Mouse (Mus musculus): ENCODE data around the gene Etnk2. TPM values are rescaled to one million over a fixed set of nuclear protein-coding genes. Genes with fewer than 3 reads are reported as not detected.
"Not testable (repeated sequence)": the region's sequence is repeated elsewhere in the genome, so short reads cannot be mapped to it uniquely, and the experiment has no call there.

The Etnk2 gene
- polyA plus RNA-seq, 1 experiment from 2014 or later, result 20.3 TPM

DNA sequence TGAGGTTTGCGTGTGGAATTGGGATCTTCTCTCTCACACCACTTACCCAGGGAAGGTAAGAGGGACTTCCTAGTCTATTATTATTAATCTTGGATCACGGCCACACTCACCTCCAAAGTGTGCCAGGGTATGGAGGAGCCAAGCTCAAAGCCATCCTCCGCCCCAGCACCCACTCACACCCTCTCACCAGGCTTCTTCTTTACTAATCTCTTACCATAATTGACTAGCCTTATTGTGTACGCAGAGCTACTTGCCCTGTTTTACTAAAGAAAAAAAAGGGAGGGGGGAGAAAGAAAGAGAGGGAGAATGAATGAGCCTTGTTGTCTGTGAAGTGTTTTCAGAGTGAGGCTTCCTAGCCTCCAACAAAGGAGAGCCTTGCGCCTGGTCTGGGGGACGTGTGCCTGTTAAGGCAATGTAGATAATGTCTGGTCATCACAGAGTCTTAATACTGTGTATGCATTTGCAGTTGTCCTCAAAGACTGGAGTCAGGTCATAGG is 35.0 kb upstream of the Etnk2 start:
- Histone ChIP-seq H3K9ac (ENCODE audit: low read depth, low read length) (no peak overlapping the region), H3K27me3 (ENCODE audit: control insufficient read depth, insufficient read depth, low read depth, low read length) (peaks cover 23% of the 10 kb centered on the region), H3K4me2 (ENCODE audit: low read depth, low read length) (no peak overlapping the region), H3K4me3 (ENCODE audit: low read depth, low read length) (no peak overlapping the region), H3K36me3 (ENCODE audit: control insufficient read depth, insufficient read depth) (no peaks in the 10 kb centered on the region), H3K9me3 (replicated peaks; ENCODE audit: control insufficient read depth, low read length) (no peaks in the 10 kb centered on the region), H3K4me1 (ENCODE audit: control insufficient read depth, low read depth, low read length) (no peaks in the 10 kb centered on the region), H3K27ac (ENCODE audit: low read length) (no peak overlapping the region)
- 69% methylated on average over 6 of the region's 6 CpGs for WGBS (ENCODE audit: insufficient replicate concordance)
- ATAC-seq (ENCODE audit: low read depth), result no peak

GRCm38 (mm10) chr1:133328896-133329637 is 34.3 kb upstream of the Etnk2 start:
- Histone ChIP-seq H3K9ac (ENCODE audit: low read depth, low read length) (no peak overlapping the region), H3K27me3 (ENCODE audit: control insufficient read depth, insufficient read depth, low read depth, low read length) (peaks cover 23% of the 10 kb centered on the region)
- ATAC-seq (ENCODE audit: low read depth), result peak; percentile 19; the same call in 1 of the 2 replicates

GRCm38 (mm10) chr1:133329638-133329964 is 33.8 kb upstream of the Etnk2 start:
- peak overlapping the region; percentile 42 for H3K4me2 ChIP-seq (ENCODE audit: low read depth, low read length)
- peak overlapping the region; percentile 25; the same call in 1 of the 2 replicates for H3K4me3 ChIP-seq (ENCODE audit: low read depth, low read length)
- H3K36me3 ChIP-seq (ENCODE audit: control insufficient read depth, insufficient read depth), result no peaks in the 10 kb centered on the region
- no peak overlapping the region for H3K27ac ChIP-seq (ENCODE audit: low read length)
- H3K9ac ChIP-seq (ENCODE audit: low read depth, low read length), result no peak overlapping the region
- H3K27me3 ChIP-seq (ENCODE audit: control insufficient read depth, insufficient read depth, low read depth, low read length), result peaks cover 23% of the 10 kb centered on the region
- no peaks in the 10 kb centered on the region for H3K9me3 ChIP-seq (replicated peaks; ENCODE audit: control insufficient read depth, low read length)
- WGBS (ENCODE audit: insufficient replicate concordance), result 18% methylated on average over 7 of the region's 7 CpGs
- ATAC-seq (ENCODE audit: low read depth), result no peak
- no peaks in the 10 kb centered on the region for H3K4me1 ChIP-seq (ENCODE audit: control insufficient read depth, low read depth, low read length)

More at GRCm38 (mm10) chr1:133328896-133329637, 34.3 kb upstream of the Etnk2 start:
- Histone ChIP-seq H3K9me3 (replicated peaks; ENCODE audit: control insufficient read depth, low read length) (no peaks in the 10 kb centered on the region), H3K4me1 (ENCODE audit: control insufficient read depth, low read depth, low read length) (no peaks in the 10 kb centered on the region), H3K4me2 (ENCODE audit: low read depth, low read length) (peak overlapping the region; percentile 42), H3K36me3 (ENCODE audit: control insufficient read depth, insufficient read depth) (no peaks in the 10 kb centered on the region), H3K4me3 (ENCODE audit: low read depth, low read length) (peak overlapping the region; percentile 25; the same call in 1 of the 2 replicates), H3K27ac (ENCODE audit: low read length) (no peak overlapping the region)
- 10% methylated on average over 34 of the region's 34 CpGs for WGBS (ENCODE audit: insufficient replicate concordance)

DNA sequence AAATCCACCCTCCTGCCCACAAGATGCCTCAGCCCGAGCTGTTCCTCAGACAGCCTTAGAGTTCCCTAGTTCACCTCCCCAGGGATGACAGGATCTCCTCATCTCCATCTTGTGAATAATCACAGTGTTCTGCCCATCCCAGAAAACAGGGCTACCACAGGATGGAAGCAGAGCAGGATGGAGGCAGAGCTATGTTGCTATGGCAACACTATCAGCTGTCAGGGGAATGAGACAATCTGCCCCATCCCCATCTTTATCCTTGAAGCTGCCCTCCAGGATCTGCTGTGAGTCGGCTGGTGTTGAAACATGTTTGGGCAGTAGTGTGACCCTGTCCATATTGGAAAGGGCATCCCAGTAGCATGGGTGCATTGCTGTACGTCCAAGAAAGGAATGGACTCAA is 32.2 kb upstream of the Etnk2 start:
- 45% methylated on average over 3 of the region's 3 CpGs for WGBS (ENCODE audit: insufficient replicate concordance)
- H3K36me3 ChIP-seq (ENCODE audit: control insufficient read depth, insufficient read depth), result no peaks in the 10 kb centered on the region
- no peak overlapping the region for H3K27ac ChIP-seq (ENCODE audit: low read length)
- no peak overlapping the region for H3K4me3 ChIP-seq (ENCODE audit: low read depth, low read length)
- peaks cover 23% of the 10 kb centered on the region for H3K27me3 ChIP-seq (ENCODE audit: control insufficient read depth, insufficient read depth, low read depth, low read length)
- H3K4me1 ChIP-seq (ENCODE audit: control insufficient read depth, low read depth, low read length), result no peaks in the 10 kb centered on the region
- no peak for ATAC-seq (ENCODE audit: low read depth)
- H3K9ac ChIP-seq (ENCODE audit: low read depth, low read length), result no peak overlapping the region
- H3K9me3 ChIP-seq (replicated peaks; ENCODE audit: control insufficient read depth, low read length), result no peaks in the 10 kb centered on the region
- no peak overlapping the region for H3K4me2 ChIP-seq (ENCODE audit: low read depth, low read length)

DNA sequence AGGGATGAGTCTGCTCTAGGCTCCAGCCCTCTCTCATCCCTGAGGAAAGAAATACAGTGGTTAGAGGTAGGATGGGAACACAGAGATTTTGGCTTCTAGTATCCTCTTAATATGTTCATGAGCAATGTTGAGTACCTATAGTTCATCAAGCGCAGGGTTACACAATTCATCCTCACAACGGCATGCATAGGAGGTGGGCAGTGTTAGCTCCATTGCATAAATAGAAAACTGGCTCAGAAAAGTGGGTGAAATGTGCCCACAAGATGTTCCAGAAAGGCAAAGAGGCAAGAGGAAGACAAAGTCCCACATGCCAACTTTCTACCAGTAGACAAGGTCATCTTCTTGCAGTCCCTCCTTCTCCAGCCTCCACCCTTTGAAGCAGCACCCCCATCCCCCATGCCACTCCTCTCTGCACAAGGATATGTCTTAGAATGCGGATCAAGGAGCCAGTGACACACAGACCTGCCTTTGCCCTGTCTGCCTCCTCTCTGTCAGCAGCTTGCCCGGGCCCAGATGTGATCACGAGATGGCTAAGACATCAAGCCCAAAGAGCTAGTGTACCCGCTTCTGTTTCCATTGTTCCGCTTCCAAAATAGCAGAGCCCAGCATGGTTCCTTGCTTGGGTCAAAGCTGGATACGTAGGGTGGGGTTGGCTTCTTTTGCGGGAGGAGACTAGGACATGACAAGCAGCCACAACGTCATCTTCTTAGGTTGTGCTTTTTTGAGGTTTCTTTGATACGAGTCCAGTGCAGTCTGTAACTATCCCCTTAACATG is 30.5 kb upstream of the Etnk2 start:
- H3K36me3 ChIP-seq (ENCODE audit: control insufficient read depth, insufficient read depth), result no peaks in the 10 kb centered on the region
- ATAC-seq (ENCODE audit: low read depth), result no peak
- H3K4me1 ChIP-seq (ENCODE audit: control insufficient read depth, low read depth, low read length), result no peaks in the 10 kb centered on the region
- no peak overlapping the region for H3K9ac ChIP-seq (ENCODE audit: low read depth, low read length)
- H3K4me2 ChIP-seq (ENCODE audit: low read depth, low read length), result no peak overlapping the region
- no peak overlapping the region for H3K4me3 ChIP-seq (ENCODE audit: low read depth, low read length)
- H3K9me3 ChIP-seq (replicated peaks; ENCODE audit: control insufficient read depth, low read length), result no peaks in the 10 kb centered on the region
- H3K27ac ChIP-seq (ENCODE audit: low read length), result no peak overlapping the region
- H3K27me3 ChIP-seq (ENCODE audit: control insufficient read depth, insufficient read depth, low read depth, low read length), result peaks cover 23% of the 10 kb centered on the region
- 67% methylated on average over 11 of the region's 11 CpGs for WGBS (ENCODE audit: insufficient replicate concordance)

- H3K4me1 ChIP-seq (ENCODE audit: control insufficient read depth, low read depth, low read length), result no peaks in the 10 kb centered on the region
- 56% methylated on average over 6 of the region's 6 CpGs for WGBS (ENCODE audit: insufficient replicate concordance)
- no peaks in the 10 kb centered on the region for H3K9me3 ChIP-seq (replicated peaks; ENCODE audit: control insufficient read depth, low read length)
- H3K4me2 ChIP-seq (ENCODE audit: low read depth, low read length), result no peak overlapping the region
- H3K36me3 ChIP-seq (ENCODE audit: control insufficient read depth, insufficient read depth), result no peaks in the 10 kb centered on the region
- H3K4me3 ChIP-seq (ENCODE audit: low read depth, low read length), result no peak overlapping the region
- no peak for ATAC-seq (ENCODE audit: low read depth)
- H3K9ac ChIP-seq (ENCODE audit: low read depth, low read length), result no peak overlapping the region
- peaks cover 15% of the 10 kb centered on the region for H3K27me3 ChIP-seq (ENCODE audit: control insufficient read depth, insufficient read depth, low read depth, low read length)
- no peak overlapping the region for H3K27ac ChIP-seq (ENCODE audit: low read length)
Measured at GRCm38 (mm10) chr1:133333937-133334336, 29.4 kb upstream of the Etnk2 start.

DNA sequence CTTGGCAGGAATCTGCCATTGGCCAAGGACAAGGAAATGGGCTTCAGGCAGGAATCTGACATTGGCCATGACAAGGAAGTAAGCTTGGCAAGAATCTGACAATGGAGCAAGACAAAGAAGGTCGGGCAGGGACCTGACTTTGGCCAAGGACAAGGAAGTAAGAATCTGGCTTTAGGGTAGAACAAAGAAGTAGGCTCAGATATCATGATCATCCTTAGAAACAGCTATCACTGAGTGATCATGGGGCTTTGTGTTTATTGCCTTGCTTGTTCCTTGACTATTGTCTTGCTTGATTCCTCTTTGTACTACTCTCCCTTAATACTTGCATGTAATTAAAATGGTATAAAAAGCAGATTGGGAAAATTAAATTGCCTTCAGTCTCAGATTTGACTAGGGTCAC is 23.0 kb upstream of the Etnk2 start:
- H3K4me2 ChIP-seq (ENCODE audit: low read depth, low read length); H3K27me3 ChIP-seq (ENCODE audit: control insufficient read depth, insufficient read depth, low read depth, low read length); H3K36me3 ChIP-seq (ENCODE audit: control insufficient read depth, insufficient read depth); H3K4me3 ChIP-seq (ENCODE audit: low read depth, low read length); H3K9me3 ChIP-seq (replicated peaks; ENCODE audit: control insufficient read depth, low read length); H3K9ac ChIP-seq (ENCODE audit: low read depth, low read length); ATAC-seq (ENCODE audit: low read depth); H3K27ac ChIP-seq (ENCODE audit: low read length); H3K4me1 ChIP-seq (ENCODE audit: control insufficient read depth, low read depth, low read length): not testable (repeated sequence)
- WGBS (ENCODE audit: insufficient replicate concordance), result 21% methylated on average over 1 of the region's 1 CpGs

DNA sequence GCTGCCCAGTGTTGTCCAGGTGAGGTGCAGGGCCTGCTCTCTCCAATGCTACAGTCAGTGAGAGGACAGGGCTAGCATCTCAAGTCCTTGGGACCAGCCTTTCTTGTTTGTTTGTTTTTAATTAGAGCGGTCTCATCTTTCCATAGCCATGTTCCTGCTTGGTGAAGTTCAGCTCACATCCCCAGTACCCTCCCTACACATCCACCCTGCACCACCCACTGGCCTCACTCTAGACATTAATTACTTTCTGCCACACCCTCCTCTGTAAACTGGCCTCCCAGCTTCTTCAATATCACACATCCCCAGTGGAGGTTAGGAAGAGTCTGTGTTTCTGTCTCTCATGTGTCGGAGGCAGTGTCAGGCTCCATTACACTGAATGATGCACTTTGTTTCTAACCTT is 19.0 kb upstream of the Etnk2 start:
- no peaks in the 10 kb centered on the region; the same call in 1 of the 2 replicates for H3K4me1 ChIP-seq (ENCODE audit: control insufficient read depth, low read depth, low read length)
- H3K4me3 ChIP-seq (ENCODE audit: low read depth, low read length), result no peak overlapping the region
- no peaks in the 10 kb centered on the region for H3K9me3 ChIP-seq (replicated peaks; ENCODE audit: control insufficient read depth, low read length)
- WGBS (ENCODE audit: insufficient replicate concordance), result 80% methylated on average over 2 of the region's 2 CpGs
- no peak overlapping the region for H3K27ac ChIP-seq (ENCODE audit: low read length)
- no peaks in the 10 kb centered on the region for H3K36me3 ChIP-seq (ENCODE audit: control insufficient read depth, insufficient read depth)
- H3K27me3 ChIP-seq (ENCODE audit: control insufficient read depth, insufficient read depth, low read depth, low read length), result no peaks in the 10 kb centered on the region
- H3K4me2 ChIP-seq (ENCODE audit: low read depth, low read length), result no peak overlapping the region
- ATAC-seq (ENCODE audit: low read depth), result no peak
- no peak overlapping the region for H3K9ac ChIP-seq (ENCODE audit: low read depth, low read length)

DNA sequence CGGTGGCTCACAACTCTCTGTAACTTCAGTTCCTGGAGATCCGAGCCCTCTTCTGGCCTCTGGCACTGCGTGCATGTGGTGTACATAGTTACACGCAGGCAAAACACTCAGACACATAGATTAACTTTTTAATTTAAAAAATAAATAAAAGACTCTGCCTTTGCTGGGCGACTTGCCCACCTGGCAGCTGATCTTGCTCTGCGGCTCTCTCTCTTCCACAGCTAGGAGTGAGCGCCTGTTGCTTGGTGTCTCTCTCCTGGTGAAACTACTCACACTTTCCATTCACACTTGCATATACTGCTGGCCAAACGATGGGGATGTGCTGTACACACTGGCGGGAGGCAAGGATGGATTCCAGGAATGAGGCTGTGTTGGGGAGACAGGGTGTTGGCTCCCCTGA is 16.8 kb upstream of the Etnk2 start:
- no peak overlapping the region for H3K9ac ChIP-seq (ENCODE audit: low read depth, low read length)
- no peaks in the 10 kb centered on the region for H3K36me3 ChIP-seq (ENCODE audit: control insufficient read depth, insufficient read depth)
- H3K4me3 ChIP-seq (ENCODE audit: low read depth, low read length), result no peak overlapping the region
- H3K27ac ChIP-seq (ENCODE audit: low read length), result no peak overlapping the region
- no peak for ATAC-seq (ENCODE audit: low read depth)
- no peaks in the 10 kb centered on the region; the same call in 1 of the 2 replicates for H3K4me1 ChIP-seq (ENCODE audit: control insufficient read depth, low read depth, low read length)
- 66% methylated on average over 9 of the region's 9 CpGs for WGBS (ENCODE audit: insufficient replicate concordance)
- H3K27me3 ChIP-seq (ENCODE audit: control insufficient read depth, insufficient read depth, low read depth, low read length), result peaks cover 3% of the 10 kb centered on the region; the same call in 1 of the 2 replicates
- H3K4me2 ChIP-seq (ENCODE audit: low read depth, low read length), result no peak overlapping the region
- no peaks in the 10 kb centered on the region for H3K9me3 ChIP-seq (replicated peaks; ENCODE audit: control insufficient read depth, low read length)
